Mouse (Mus musculus) bone marrow, adult 2 months (tissue): ENCODE data around the gene Mipol1. TPM values are rescaled to one million over a fixed set of nuclear protein-coding genes. Genes with fewer than 3 reads are reported as not detected.
"Not testable (repeated sequence)": the region's sequence is repeated elsewhere in the genome, so short reads cannot be mapped to it uniquely, and the experiment has no call there.

ENCODE experiments used
- H3K27ac ChIP-seq: fragments of 200-500 bp; 2 replicates; pipeline ENCODE4 v1.5.1; 2012; ENCODE audit warnings: low read depth, mild to moderate bottlenecking, control low read depth, inconsistent platforms, low read length; ENCODE audit not compliant: control insufficient read depth, poor library complexity, insufficient read depth
- H3K4me1 ChIP-seq: fragments of 200-500 bp; 2 replicates; pipeline ENCODE4 v1.6.1; 2011; ENCODE audit warnings: low read length; ENCODE audit not compliant: control insufficient read depth, insufficient read depth
- H3K4me3 ChIP-seq: fragments of 200-500 bp; replicated peaks from 2 replicates; pipeline ENCODE3; 2011; ENCODE audit warnings: mild to moderate bottlenecking, low read depth, low read length, control low read depth; ENCODE audit not compliant: control insufficient read depth
- CTCF ChIP-seq: fragments of 200-500 bp; IDR thresholded peaks from 2 replicates; pipeline ENCODE4 v1.5.1; 2011; ENCODE audit warnings: low read length, control low read depth; ENCODE audit not compliant: control insufficient read depth, insufficient read depth
- POLR2A ChIP-seq: fragments of 200-500 bp; IDR thresholded peaks from 2 replicates; pipeline ENCODE4 v1.6.1; 2011; ENCODE audit warnings: low read depth, mild to moderate bottlenecking, control low read depth, low read length, borderline replicate concordance; ENCODE audit not compliant: control insufficient read depth
- WGBS: fragments of 180-500 bp; shearing (Covaris S2); methylation state at CpG from one replicate; pipeline ENCODE4 v1.1.7; 2018; 5-methylcytosine and 5-hydroxymethylcytosine counted together
- polyA plus RNA-seq: library from polyadenylated mRNA; stranded (reverse); fragments of >200 nt; gene quantifications from 2 replicates; pipeline ENCODE4 v1.2.4, GENCODE M21; 2011; ENCODE audit warnings: low replicate concordance; ENCODE audit not compliant: missing spikeins, insufficient read depth, insufficient read length

Mipol1 gene
- polyA plus RNA-seq, 1 experiment = 2.5 TPM

DNA sequence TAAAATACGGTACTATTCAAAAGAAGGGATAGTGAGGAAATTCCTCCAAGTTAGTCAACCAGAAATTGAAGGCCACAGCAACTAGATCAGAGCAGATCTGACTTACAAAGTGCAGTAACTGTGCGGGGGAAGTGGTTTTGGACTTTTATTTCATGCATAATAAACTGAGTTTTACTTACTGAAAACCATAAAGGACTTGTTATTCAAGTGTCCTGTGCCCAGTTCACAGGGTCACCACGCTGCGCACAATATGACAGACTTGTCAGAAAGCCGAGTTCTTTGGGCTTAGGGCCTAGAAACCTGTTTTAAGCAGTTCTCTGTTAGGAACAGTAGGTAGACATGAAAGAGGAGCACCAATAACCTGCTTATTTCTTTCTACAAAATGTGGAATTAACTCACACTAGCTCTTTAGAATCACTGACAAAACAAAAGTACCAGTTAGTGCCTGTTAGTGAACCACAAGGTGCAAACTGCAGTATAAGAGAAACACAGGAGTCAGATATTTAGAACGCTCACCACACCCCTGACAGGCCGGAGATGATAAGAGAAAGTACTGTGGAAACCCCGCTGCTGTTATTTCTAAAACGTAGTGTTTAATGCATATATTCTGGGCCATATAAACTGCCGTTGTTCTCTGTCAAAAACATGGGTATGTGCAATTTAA, 32.7 kb upstream of the Mipol1 start, which contains the start of gene Slc25a21:
TSS of gene Slc25a21 (minus strand) at position 110 of the 664 bp plus-strand sequence.
- H3K4me3 ChIP-seq = peak within 1 kb of the TSS; percentile 75
- WGBS = 59% methylated on average over 10 of the region's 10 CpGs
- peak within 1 kb of the TSS; percentile 96 for H3K27ac ChIP-seq
- no peak for TF ChIP-seq POLR2A
- TF ChIP-seq CTCF = no peak
- no peaks in the 10 kb centered on the region; the same call in 1 of the 2 replicates for H3K4me1 ChIP-seq

DNA sequence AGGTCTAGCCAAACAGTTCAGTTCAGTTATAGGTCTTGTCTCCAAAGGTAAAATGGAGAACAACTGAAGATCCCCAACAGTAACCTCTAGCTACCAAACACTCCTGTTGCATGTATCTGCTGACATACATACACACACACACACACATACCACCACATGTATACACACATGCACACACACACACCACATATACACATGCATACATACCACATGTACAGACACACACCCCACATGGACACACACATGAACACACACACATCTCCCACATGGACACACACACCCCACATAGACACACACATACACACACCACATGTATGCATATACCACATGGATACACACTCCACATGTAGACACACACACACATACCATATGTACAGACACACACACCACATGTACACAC, 32.0 kb upstream of the Mipol1 start:
- Histone ChIP-seq H3K4me3 (no peak overlapping the region), H3K27ac (peak overlapping the region; percentile 33; the same call in 1 of the 2 replicates), H3K4me1 (no peaks in the 10 kb centered on the region; the same call in 1 of the 2 replicates)
- TF ChIP-seq POLR2A (no peak), CTCF (no peak)

DNA sequence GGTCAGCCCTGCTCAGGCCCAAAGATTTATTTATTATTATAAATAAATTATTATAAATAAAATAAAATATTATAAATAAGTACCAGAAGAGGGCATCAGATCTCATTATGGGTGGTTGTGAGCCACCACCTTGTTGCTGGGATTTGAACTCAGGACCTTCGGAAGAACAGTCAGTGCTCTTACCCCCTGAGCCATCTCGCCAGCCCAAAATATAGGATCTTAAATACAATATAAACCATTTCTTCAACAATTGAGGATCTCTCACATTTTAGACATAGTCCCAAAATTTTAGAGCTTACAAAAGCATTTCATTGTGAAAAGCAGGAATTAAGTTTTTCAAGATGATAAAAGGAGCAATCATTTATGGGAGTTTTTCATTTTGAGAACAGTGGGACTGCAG, 30.8 kb upstream of the Mipol1 start:
- H3K4me3 ChIP-seq = no peak overlapping the region
- no peak overlapping the region for H3K27ac ChIP-seq
- WGBS = 93% methylated on average over 2 of the region's 2 CpGs
- no peaks in the 10 kb centered on the region; the same call in 1 of the 2 replicates for H3K4me1 ChIP-seq
- TF ChIP-seq POLR2A = no peak
- no peak for TF ChIP-seq CTCF

DNA sequence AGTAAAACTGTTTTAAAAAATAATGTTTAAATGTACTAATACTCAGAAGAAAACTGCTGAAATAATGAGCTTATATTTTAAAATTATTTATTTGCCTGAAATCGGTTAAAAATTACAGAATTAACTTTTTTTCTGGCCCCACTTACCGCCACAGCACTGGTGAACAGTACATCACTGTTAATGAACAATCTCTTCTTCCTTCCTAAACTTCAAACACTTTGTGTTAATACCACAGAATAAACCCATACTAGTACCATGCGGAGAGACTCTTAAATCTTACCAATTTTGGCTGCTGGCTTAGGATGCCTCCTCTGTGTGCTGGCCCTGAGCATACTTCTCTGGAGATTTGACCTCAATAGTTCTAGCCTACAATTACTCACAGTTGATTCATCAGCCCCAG, 28.3 kb upstream of the Mipol1 start:
- no peak for TF ChIP-seq CTCF
- no peak for TF ChIP-seq POLR2A
- H3K4me3 ChIP-seq = no peak overlapping the region
- 93% methylated on average over 3 of the region's 3 CpGs for WGBS
- H3K4me1 ChIP-seq = no peaks in the 10 kb centered on the region; the same call in 1 of the 2 replicates
- no peak overlapping the region for H3K27ac ChIP-seq

DNA sequence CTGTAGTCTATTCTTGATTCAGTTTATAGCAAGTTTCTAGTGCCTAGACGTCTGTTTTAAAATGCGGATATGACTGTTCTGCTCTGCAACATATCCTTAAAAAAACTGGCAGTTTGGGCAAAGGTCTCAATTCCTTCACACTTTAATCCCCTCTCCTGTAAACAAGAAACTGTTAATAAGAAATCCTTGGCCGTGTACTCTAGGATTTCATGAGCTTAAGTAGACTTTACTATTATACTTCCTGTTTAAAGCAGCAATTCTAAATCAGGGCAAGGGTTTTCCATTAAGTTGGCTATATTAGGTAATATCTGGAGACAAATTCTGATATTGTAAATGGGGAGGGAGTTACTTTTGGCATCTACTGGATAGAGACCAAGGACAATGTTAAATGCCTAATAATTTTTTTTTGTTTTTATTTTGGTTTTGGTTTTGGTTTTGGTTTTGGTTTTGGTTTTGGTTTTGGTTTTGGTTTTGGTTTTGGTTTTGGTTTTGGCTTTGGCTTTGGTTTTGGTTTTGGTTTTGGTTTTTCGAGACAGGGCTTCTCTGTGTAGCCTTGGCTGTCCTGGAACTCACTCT, 25.9 kb upstream of the Mipol1 start:
- 77% methylated on average over 4 of the region's 4 CpGs for WGBS
- Histone ChIP-seq H3K4me1 (no peaks in the 10 kb centered on the region), H3K27ac (no peak overlapping the region), H3K4me3 (no peak overlapping the region)
- TF ChIP-seq POLR2A = no peak

DNA sequence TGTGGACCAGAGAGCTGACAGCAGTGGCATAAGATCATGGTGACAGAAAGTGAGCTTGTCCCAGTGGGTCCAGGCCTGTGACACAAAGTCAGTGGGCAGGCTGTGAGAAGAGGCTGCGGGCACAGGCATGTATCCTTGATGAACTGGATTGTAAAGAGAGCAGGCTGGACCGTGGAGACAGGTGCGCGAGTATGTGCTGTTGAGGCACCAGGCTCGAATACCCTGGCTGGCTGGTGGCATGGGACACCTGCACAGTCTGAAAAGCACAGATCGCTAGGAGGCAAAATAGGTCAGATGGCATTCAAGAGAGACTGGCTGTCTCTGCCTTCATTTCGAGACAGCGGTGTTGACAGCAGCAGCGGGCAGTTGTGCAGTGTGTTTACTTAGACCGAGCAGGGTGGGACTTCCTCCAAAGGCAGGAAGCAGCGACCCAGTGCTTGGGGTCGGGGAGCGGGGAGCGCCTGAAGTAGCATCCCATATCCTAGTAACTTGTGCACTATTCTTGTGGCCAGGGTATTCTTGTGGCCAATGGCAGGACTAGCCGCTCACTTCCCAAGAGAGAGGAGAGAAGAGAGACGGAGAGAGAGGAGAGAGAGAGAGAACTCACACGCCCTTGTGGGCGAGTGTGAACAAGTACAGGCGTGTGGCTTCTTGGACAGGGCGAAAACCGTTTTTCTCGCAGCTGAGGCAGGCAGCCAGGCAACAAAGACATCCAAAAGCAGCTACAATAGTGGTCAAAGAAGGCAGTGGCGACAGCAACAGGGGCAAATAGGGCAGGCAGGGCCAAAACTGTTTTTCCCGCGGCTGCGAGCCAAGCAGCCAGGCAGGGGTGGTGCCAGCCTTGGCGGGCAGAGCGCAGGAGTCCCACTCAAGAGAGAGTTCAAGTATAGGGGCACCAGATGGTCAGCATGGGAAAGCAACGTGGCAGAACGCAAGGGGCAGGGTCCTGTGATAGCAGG, 18.6 kb upstream of the Mipol1 start:
- Histone ChIP-seq H3K4me3 (peak overlapping the region; percentile 77), H3K4me1 (peaks cover 5% of the 10 kb centered on the region), H3K27ac (peak overlapping the region; percentile 64; the same call in 1 of the 2 replicates)
- WGBS = 7% methylated on average over 30 of the region's 30 CpGs
- TF ChIP-seq POLR2A (peak; percentile 15; the same call in 1 of the 2 replicates), CTCF (no peak)

DNA sequence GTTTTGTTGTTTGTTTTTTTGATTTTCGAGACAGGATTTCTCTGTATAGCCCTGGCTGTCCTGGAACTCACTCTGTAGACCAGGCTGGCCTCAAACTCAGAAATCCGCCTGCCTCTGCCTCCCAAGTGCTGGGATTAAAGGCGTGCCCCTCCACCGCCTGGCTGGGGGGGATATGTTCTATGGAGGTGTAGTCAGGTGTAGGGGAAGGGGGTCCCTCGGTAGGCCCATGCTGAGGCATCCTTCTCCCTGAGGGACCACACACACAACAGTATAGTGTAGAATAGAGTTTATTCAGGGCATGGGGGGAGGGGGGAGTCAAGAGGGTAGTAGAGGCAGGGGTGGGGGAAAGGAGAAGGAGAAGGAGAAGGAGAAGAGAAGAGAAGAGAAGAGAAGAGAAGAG, 17.8 kb upstream of the Mipol1 start:
- 67% methylated on average over 5 of the region's 5 CpGs for WGBS
- H3K4me3 ChIP-seq, H3K4me1 ChIP-seq, H3K27ac ChIP-seq: not testable (repeated sequence)

DNA sequence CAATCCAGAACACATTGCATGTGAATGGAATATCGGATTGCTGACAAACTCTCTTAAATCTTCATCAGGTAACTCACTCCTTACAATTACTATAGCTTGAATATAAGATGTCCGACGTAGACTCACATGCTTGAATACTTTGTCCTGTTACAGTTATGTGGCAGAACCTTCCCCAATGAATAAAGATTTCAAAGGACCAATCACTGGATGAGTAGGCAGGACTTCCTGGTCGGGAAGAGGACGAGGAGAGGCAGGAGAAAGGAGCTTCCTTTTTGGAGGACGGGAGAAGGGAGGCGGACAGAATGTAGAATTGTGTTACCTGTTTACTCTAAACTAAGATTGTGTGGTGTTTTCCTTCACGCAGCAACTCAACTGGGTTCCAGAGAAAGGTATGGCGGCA, 3.8 kb upstream of the Mipol1 start:
- no peaks in the 10 kb centered on the region; the same call in 1 of the 2 replicates for H3K4me1 ChIP-seq
- no peak overlapping the region for H3K27ac ChIP-seq
- no peak for TF ChIP-seq CTCF
- TF ChIP-seq POLR2A = no peak
- WGBS = 86% methylated on average over 9 of the region's 9 CpGs
- H3K4me3 ChIP-seq = no peak overlapping the region
